Mouse (Mus musculus) G1E-ER4 (cell line): ENCODE results near the gene Adgrv1. TPM values are rescaled to one million over a fixed set of nuclear protein-coding genes. Genes with fewer than 3 reads are reported as not detected.

Source experiments
- GATA1 ChIP-seq: IDR thresholded peaks from one replicate; pipeline ENCODE4 v1.8.0; 2012; ENCODE audit warnings: low read length, inconsistent platforms
- polyA plus RNA-seq: library from polyadenylated mRNA; stranded (reverse); fragments of >175 nt; gene quantifications from 2 replicates; pipeline ENCODE4 v1.2.3, GENCODE M21; 2012

Adgrv1 gene
- polyA plus RNA-seq, 1 experiment: not detected

- TF ChIP-seq GATA1: no peak
Measured at GRCm38 (mm10) chr13:81241181-81241580, 391.8 kb downstream of the Adgrv1 start.

GRCm38 (mm10) chr13:81239836-81240235 lies 393.1 kb downstream of the Adgrv1 start:
- no peak for TF ChIP-seq GATA1

GRCm38 (mm10) chr13:81239427-81239826 lies 393.5 kb downstream of the Adgrv1 start:
- no peak for TF ChIP-seq GATA1

GRCm38 (mm10) chr13:81238855-81239254 lies 394.1 kb downstream of the Adgrv1 start:
- TF ChIP-seq GATA1: no peak

- TF ChIP-seq GATA1: no peak
Measured at GRCm38 (mm10) chr13:81237947-81238346, 395.0 kb downstream of the Adgrv1 start.

- TF ChIP-seq GATA1: no peak
Measured at GRCm38 (mm10) chr13:81236758-81237395, 396.1 kb downstream of the Adgrv1 start.

GRCm38 (mm10) chr13:81234031-81234430 lies 398.9 kb downstream of the Adgrv1 start:
- TF ChIP-seq GATA1: no peak

- no peak for TF ChIP-seq GATA1
Measured at GRCm38 (mm10) chr13:81232839-81233238, 400.1 kb downstream of the Adgrv1 start.

GRCm38 (mm10) chr13:81230161-81230560 lies 402.8 kb downstream of the Adgrv1 start:
- no peak for TF ChIP-seq GATA1

- no peak for TF ChIP-seq GATA1
Measured at GRCm38 (mm10) chr13:81223768-81224167, 409.2 kb downstream of the Adgrv1 start.

GRCm38 (mm10) chr13:81222377-81222776 lies 410.6 kb downstream of the Adgrv1 start:
- TF ChIP-seq GATA1: no peak

- no peak for TF ChIP-seq GATA1
Measured at GRCm38 (mm10) chr13:81211436-81211835, 421.5 kb downstream of the Adgrv1 start.

GRCm38 (mm10) chr13:81210516-81210915 lies 422.4 kb downstream of the Adgrv1 start:
- no peak for TF ChIP-seq GATA1

- TF ChIP-seq GATA1: no peak
Measured at GRCm38 (mm10) chr13:81209815-81210214, 423.1 kb downstream of the Adgrv1 start.

- TF ChIP-seq GATA1: no peak
Measured at GRCm38 (mm10) chr13:81208106-81208613, 424.8 kb downstream of the Adgrv1 start.

- no peak for TF ChIP-seq GATA1
Measured at GRCm38 (mm10) chr13:81181966-81182908, 450.7 kb downstream of the Adgrv1 start.

GRCm38 (mm10) chr13:81181459-81181858 lies 451.5 kb downstream of the Adgrv1 start:
- no peak for TF ChIP-seq GATA1

GRCm38 (mm10) chr13:81176820-81177219 lies 456.1 kb downstream of the Adgrv1 start:
- no peak for TF ChIP-seq GATA1
